Mouse (Mus musculus): ENCODE measurements at regions not wholly inside any gene's neighbourhood (a gene's known extent, or its start where the extent isn't known, plus 50 kb on each side); places are given as distances from the start of the nearest gene placed in this dataset.
A peak's percentile ranks its signal among the peaks of the same experiment; 100 is the strongest.

- H3K9ac ChIP-seq (replicated peaks) = no peak overlapping the region
- no peak overlapping the region for H3K27ac ChIP-seq (ENCODE audit: low read depth)
- TF ChIP-seq CTCF (IDR thresholded peaks at IDR 0.05; ENCODE audit: low read depth) (no peak), EP300 (IDR thresholded peaks at IDR 0.05; ENCODE audit: low read depth) (no peak)
- 72% methylated on average over 3 of the region's 3 CpGs for WGBS (ENCODE audit: insufficient replicate concordance)
- no peaks in the 10 kb centered on the region for H3K9me3 ChIP-seq (ENCODE audit: low read length)
- peaks cover 26% of the 10 kb centered on the region for H3K4me1 ChIP-seq (ENCODE audit: insufficient read depth)
- no peak for DNase-seq
- H3K27me3 ChIP-seq (ENCODE audit: insufficient read depth, low read length) = no peaks in the 10 kb centered on the region
- no peaks in the 10 kb centered on the region for H3K36me3 ChIP-seq (replicated peaks; ENCODE audit: insufficient read depth, low read length)
- no peak overlapping the region for H3K4me3 ChIP-seq (ENCODE audit: low read depth, low read length)
- ATAC-seq = no peak
- no peak overlapping the region for H3K4me2 ChIP-seq (ENCODE audit: low read depth, low read length)
Observed at GRCm38 (mm10) chr7:64056498-64056897, 97.1 kb upstream of the Trpm1 start.

DNA sequence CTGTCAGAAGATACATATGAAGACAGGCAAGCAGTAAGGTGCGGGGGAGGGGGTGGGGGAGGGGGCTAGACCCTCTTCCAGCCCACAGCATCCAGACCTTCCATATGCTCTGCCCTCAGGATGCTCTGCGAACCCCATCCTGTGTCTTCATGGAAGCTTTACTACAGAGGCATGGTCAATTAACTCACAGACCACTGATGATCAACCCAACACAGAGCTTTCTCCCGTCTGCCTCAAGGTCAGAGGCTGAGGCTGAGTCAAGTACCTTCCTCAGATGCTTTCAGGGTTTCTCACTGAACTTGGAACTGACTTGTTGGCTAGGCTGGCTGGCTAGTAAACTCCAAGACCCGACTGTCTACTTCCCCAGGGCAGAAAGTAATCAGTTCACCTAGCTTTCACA lies 98.6 kb upstream of the Trpm1 start:
- no peaks in the 10 kb centered on the region for H3K36me3 ChIP-seq (replicated peaks; ENCODE audit: insufficient read depth, low read length)
- no peak for TF ChIP-seq EP300 (IDR thresholded peaks at IDR 0.05; ENCODE audit: low read depth)
- no peak for TF ChIP-seq CTCF (IDR thresholded peaks at IDR 0.05; ENCODE audit: low read depth)
- H3K9ac ChIP-seq (replicated peaks) = no peak overlapping the region
- H3K4me1 ChIP-seq (ENCODE audit: insufficient read depth) = peaks cover 41% of the 10 kb centered on the region
- no peak for ATAC-seq
- DNase-seq = no peak
- H3K27ac ChIP-seq (ENCODE audit: low read depth) = no peak overlapping the region
- H3K9me3 ChIP-seq (ENCODE audit: low read length) = no peaks in the 10 kb centered on the region
- no peaks in the 10 kb centered on the region for H3K27me3 ChIP-seq (ENCODE audit: insufficient read depth, low read length)
- H3K4me3 ChIP-seq (ENCODE audit: low read depth, low read length) = no peak overlapping the region
- WGBS (ENCODE audit: insufficient replicate concordance) = 86% methylated on average over 4 of the region's 4 CpGs
- no peak overlapping the region for H3K4me2 ChIP-seq (ENCODE audit: low read depth, low read length)

DNA sequence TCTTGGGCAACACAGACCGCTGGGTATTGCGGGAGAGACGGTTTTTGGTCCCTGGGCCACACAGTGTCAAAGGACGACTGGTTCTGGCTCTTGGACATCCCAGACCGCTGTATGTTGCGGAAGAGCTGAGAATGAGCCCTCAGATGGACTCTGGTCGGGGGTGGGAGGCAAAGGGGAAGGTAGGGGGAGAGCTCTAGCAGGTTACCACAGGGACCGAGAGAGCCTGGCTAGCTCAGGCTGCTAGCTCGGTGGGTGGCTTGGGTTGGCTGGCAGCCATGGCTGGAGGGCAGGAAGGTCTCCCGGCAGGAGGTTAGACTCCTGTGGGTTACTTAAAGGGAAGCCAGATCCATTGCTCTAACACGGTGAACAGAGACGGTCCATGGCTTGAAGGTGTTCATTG lies 99.9 kb upstream of the Trpm1 start:
- Histone ChIP-seq H3K4me3 (ENCODE audit: low read depth, low read length) (no peak overlapping the region), H3K4me1 (ENCODE audit: insufficient read depth) (peaks cover 43% of the 10 kb centered on the region), H3K9me3 (ENCODE audit: low read length) (no peaks in the 10 kb centered on the region), H3K27me3 (ENCODE audit: insufficient read depth, low read length) (no peaks in the 10 kb centered on the region), H3K9ac (replicated peaks) (no peak overlapping the region), H3K36me3 (replicated peaks; ENCODE audit: insufficient read depth, low read length) (no peaks in the 10 kb centered on the region), H3K27ac (ENCODE audit: low read depth) (no peak overlapping the region), H3K4me2 (ENCODE audit: low read depth, low read length) (no peak overlapping the region)
- DNase-seq = no peak
- no peak for TF ChIP-seq EP300 (IDR thresholded peaks at IDR 0.05; ENCODE audit: low read depth)
- TF ChIP-seq CTCF (IDR thresholded peaks at IDR 0.05; ENCODE audit: low read depth) = no peak
- WGBS (ENCODE audit: insufficient replicate concordance) = 65% methylated on average over 12 of the region's 12 CpGs
- ATAC-seq = no peak

- Histone ChIP-seq H3K9ac (replicated peaks) (no peak overlapping the region), H3K36me3 (replicated peaks; ENCODE audit: insufficient read depth, low read length) (no peaks in the 10 kb centered on the region), H3K4me1 (ENCODE audit: insufficient read depth) (peaks cover 43% of the 10 kb centered on the region), H3K27ac (ENCODE audit: low read depth) (no peak overlapping the region), H3K9me3 (ENCODE audit: low read length) (no peaks in the 10 kb centered on the region), H3K27me3 (ENCODE audit: insufficient read depth, low read length) (no peaks in the 10 kb centered on the region), H3K4me2 (ENCODE audit: low read depth, low read length) (no peak overlapping the region), H3K4me3 (ENCODE audit: low read depth, low read length) (no peak overlapping the region)
- DNase-seq (no peak), ATAC-seq (no peak)
- 86% methylated on average over 9 of the region's 9 CpGs for WGBS (ENCODE audit: insufficient replicate concordance)
- no peak for TF ChIP-seq EP300 (IDR thresholded peaks at IDR 0.05; ENCODE audit: low read depth)
- no peak for TF ChIP-seq CTCF (IDR thresholded peaks at IDR 0.05; ENCODE audit: low read depth)
Observed at GRCm38 (mm10) chr7:64052400-64052799, 101.2 kb upstream of the Trpm1 start.

DNA sequence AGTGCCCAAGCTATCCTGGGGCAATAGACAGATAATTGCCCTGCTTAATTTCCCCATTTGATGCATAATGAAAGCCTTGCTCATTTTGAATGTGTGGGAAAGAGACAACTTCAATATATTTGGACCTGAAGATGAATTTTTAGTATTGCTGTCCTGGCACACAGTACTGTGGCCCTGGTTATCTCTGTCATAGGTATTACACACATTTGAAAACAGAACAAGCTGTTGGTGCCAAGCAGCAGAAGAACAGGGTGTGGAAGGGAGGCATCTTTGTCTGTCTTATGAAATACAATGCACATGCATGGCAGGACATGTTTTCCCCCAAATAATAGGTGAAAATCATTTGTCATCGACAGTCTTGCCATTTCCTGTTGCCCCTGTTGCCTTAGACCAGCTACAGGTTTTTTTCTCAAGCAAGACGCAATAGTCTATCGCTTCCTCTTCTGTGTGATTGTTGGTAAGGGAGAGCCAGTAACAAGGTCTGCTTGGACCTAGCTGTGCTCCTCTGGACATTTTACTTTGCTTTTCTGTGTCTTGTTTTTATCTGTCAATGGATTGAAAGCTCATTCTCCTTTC lies 102.7 kb upstream of the Trpm1 start:
- WGBS (ENCODE audit: insufficient replicate concordance) = 35% methylated on average over 3 of the region's 3 CpGs
- DNase-seq = no peak
- H3K36me3 ChIP-seq (replicated peaks; ENCODE audit: insufficient read depth, low read length) = no peaks in the 10 kb centered on the region
- H3K27ac ChIP-seq (ENCODE audit: low read depth) = peak overlapping the region; percentile 95
- no peak for TF ChIP-seq CTCF (IDR thresholded peaks at IDR 0.05; ENCODE audit: low read depth)
- no peak for TF ChIP-seq EP300 (IDR thresholded peaks at IDR 0.05; ENCODE audit: low read depth)
- no peak overlapping the region for H3K4me2 ChIP-seq (ENCODE audit: low read depth, low read length)
- no peak overlapping the region for H3K9ac ChIP-seq (replicated peaks)
- peaks cover 41% of the 10 kb centered on the region for H3K4me1 ChIP-seq (ENCODE audit: insufficient read depth)
- no peaks in the 10 kb centered on the region for H3K27me3 ChIP-seq (ENCODE audit: insufficient read depth, low read length)
- no peak for ATAC-seq
- no peak overlapping the region for H3K4me3 ChIP-seq (ENCODE audit: low read depth, low read length)
- no peaks in the 10 kb centered on the region for H3K9me3 ChIP-seq (ENCODE audit: low read length)

DNA sequence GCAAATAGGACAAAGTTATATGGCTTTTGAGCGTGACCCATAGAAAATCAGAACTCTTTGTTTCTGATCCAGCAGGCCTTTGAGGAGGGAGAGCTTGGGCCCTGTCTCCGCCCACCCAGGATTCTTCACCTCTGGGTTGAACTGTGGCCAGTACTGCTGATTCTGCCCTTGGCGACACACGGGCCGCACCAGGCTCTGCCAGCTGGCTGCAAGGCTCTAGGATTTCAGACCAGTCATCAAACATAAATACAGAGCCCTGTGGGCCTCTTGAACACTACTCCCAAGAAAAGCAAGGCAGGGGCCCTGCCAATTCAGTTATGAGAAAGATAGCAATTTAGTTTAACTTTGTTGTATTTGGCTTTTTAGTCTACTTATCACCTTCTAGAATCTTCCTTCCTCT lies 103.4 kb upstream of the Trpm1 start:
- TF ChIP-seq EP300 (IDR thresholded peaks at IDR 0.05; ENCODE audit: low read depth) (no peak), CTCF (IDR thresholded peaks at IDR 0.05; ENCODE audit: low read depth) (no peak)
- ATAC-seq (no peak), DNase-seq (no peak)
- no peaks in the 10 kb centered on the region for H3K36me3 ChIP-seq (replicated peaks; ENCODE audit: insufficient read depth, low read length)
- no peak overlapping the region for H3K4me3 ChIP-seq (ENCODE audit: low read depth, low read length)
- H3K9me3 ChIP-seq (ENCODE audit: low read length) = no peaks in the 10 kb centered on the region
- H3K9ac ChIP-seq (replicated peaks) = peak overlapping the region; percentile 63; the same call in 1 of the 2 replicates
- peak overlapping the region; percentile 95 for H3K27ac ChIP-seq (ENCODE audit: low read depth)
- peaks cover 41% of the 10 kb centered on the region for H3K4me1 ChIP-seq (ENCODE audit: insufficient read depth)
- no peaks in the 10 kb centered on the region for H3K27me3 ChIP-seq (ENCODE audit: insufficient read depth, low read length)
- peak overlapping the region; percentile 77 for H3K4me2 ChIP-seq (ENCODE audit: low read depth, low read length)
- WGBS (ENCODE audit: insufficient replicate concordance) = 64% methylated on average over 5 of the region's 5 CpGs

All from liver, postnatal 0 days (tissue).